Mouse (Mus musculus) limb, embryonic 11.5 days (tissue): ENCODE results near the gene Kat5. TPM values are rescaled to one million over a fixed set of nuclear protein-coding genes. Genes with fewer than 3 reads are reported as not detected.

Experiments used
- ATAC-seq: fragments of 200-750 bp; cut with Nextera tagmentation; 2 replicates; pipeline ENCODE4 v1.8.0; 2017; ENCODE audit warnings: low read depth; ENCODE audit not compliant: insufficient number of reproducible peaks, low FRiP score, low TSS enrichment
- DNase-seq: peaks from one replicate; pipeline ENCODE4 v3.0.0-alpha.2; 2015; ENCODE audit warnings: low spot score
- H3K27ac ChIP-seq: fragments of 300-500 bp; sonication (generic); replicated peaks from 2 replicates; pipeline ENCODE4 v1.5.1; 2014; ENCODE audit warnings: low read depth, mild to moderate bottlenecking, low read length
- H3K27me3 ChIP-seq: fragments of 300-500 bp; sonication (generic); 2 replicates; pipeline ENCODE4 v1.6.1; 2014; ENCODE audit warnings: mild to moderate bottlenecking, low read length, mixed read lengths; ENCODE audit not compliant: control insufficient read depth, insufficient read depth
- H3K36me3 ChIP-seq: fragments of 300-500 bp; sonication (generic); 2 replicates; pipeline ENCODE4 v1.6.1; 2014; ENCODE audit warnings: mild to moderate bottlenecking, low read length, moderate library complexity, mixed read lengths; ENCODE audit not compliant: control insufficient read depth, insufficient read depth
- H3K4me1 ChIP-seq: fragments of 300-500 bp; sonication (generic); 2 replicates; pipeline ENCODE4 v1.6.1; 2014; ENCODE audit warnings: low read length, mixed read lengths; ENCODE audit not compliant: control insufficient read depth, insufficient read depth
- H3K4me2 ChIP-seq: fragments of 300-500 bp; sonication (generic); 2 replicates; pipeline ENCODE4 v1.6.1; 2014; ENCODE audit warnings: low read depth, mild to moderate bottlenecking, moderate library complexity; ENCODE audit not compliant: severe bottlenecking
- H3K4me3 ChIP-seq: fragments of 300-500 bp; sonication (generic); 2 replicates; pipeline ENCODE4 v1.5.1; 2014; ENCODE audit warnings: low read depth, low read length
- H3K9ac ChIP-seq: fragments of 300-500 bp; sonication (generic); 2 replicates; pipeline ENCODE4 v1.6.1; 2014; ENCODE audit warnings: mild to moderate bottlenecking, low read length
- H3K9me3 ChIP-seq: fragments of 300-500 bp; sonication (generic); 2 replicates; pipeline ENCODE4 v1.6.1; 2016; ENCODE audit warnings: low read length; ENCODE audit not compliant: control insufficient read depth
- WGBS: fragments of 180-500 bp; shearing (Covaris S2); extraction: QIAGEN DNeasy Blood & Tissue Kit; methylation state at CpG from one replicate; pipeline ENCODE4 v1.1.7; 2014; 5-methylcytosine and 5-hydroxymethylcytosine counted together
- polyA plus RNA-seq: library from polyadenylated mRNA; unstranded; fragments of >200 nt; fragmentation: Nextera tagmentation; extraction: Ambion mirVana; gene quantifications from 2 replicates; pipeline ENCODE4 v1.2.1, GENCODE M21; 2014

Kat5 gene
- polyA plus RNA-seq, 1 experiment from 2014 or later: 36.6 TPM

DNA sequence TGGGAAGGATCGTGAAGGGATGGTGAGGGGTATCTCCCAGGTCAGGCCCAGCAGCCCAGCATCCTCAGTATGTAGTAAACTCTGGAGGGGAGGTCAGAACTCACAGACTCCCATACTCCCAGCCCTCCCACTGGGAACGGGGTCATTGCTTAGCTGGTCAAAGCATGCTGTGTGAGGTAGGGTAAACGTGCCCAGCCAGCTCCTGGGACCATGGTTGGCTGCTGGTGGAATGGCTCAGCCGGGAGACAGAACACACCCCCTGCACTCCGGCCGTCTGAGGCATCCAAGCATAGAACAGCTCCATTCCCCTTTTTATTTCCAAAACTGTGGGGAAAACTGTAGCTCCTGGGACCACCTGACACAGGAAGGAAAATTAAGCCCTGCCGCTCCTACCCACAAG, 51.9 kb downstream of the Kat5 start:
- Histone ChIP-seq H3K9me3 (no peaks in the 10 kb centered on the region), H3K36me3 (no peaks in the 10 kb centered on the region), H3K4me3 (no peak overlapping the region), H3K4me1 (peaks cover 10% of the 10 kb centered on the region), H3K27me3 (peaks cover 64% of the 10 kb centered on the region), H3K27ac (no peak overlapping the region), H3K4me2 (no peak overlapping the region), H3K9ac (no peak overlapping the region)
- DNase-seq (no peak), ATAC-seq (no peak)
- 39% methylated on average over 7 of the region's 7 CpGs for WGBS

DNA sequence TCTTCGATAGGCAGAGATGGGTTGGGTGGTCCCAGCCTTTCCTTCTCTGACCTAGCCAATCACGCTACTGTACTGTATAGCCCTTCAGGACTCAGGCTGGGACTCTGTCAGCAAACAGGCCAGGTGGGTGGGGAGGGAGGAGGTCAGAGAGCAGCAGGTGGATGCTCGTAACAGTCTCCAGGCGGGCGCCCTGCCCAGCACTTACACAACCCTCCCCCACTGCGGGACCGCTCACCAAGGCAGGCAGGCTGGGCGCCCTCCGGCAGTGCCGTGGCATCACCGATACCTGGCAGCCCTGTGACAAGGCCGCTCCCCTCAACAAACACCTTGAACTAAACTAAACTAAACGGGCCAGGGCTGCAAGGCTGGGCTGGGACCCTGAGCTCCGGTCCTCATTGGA, 55.8 kb downstream of the Kat5 start:
- no peaks in the 10 kb centered on the region for H3K9me3 ChIP-seq
- H3K4me1 ChIP-seq: no peaks in the 10 kb centered on the region
- H3K36me3 ChIP-seq: no peaks in the 10 kb centered on the region
- no peak overlapping the region for H3K4me3 ChIP-seq
- H3K27ac ChIP-seq: no peak overlapping the region
- peaks cover 29% of the 10 kb centered on the region for H3K27me3 ChIP-seq
- DNase-seq (no peak), ATAC-seq (no peak)
- no peak overlapping the region for H3K4me2 ChIP-seq
- no peak overlapping the region for H3K9ac ChIP-seq
- WGBS: 78% methylated on average over 14 of the region's 14 CpGs

DNA sequence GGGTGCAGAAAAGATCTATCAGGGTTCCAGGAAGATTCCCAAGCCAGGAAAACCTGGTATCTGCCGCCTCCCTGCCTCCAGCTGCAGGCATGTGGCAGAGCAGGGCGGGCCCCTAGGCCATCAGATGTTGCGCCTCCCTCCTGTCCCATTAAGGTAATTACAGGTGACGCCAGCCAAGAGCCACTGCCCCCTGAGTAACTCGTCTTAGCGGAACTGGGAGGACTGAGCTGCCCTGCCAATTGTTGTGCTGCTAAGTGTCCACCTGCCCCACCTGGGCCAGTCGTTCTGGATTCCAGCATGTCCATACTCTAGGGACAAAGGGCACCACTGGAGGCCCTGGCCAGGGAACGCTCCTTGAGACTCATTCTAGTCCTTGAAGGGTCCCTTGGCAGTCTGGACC, 56.2 kb downstream of the Kat5 start:
- no peak for ATAC-seq
- H3K9ac ChIP-seq: no peak overlapping the region
- WGBS: 31% methylated on average over 8 of the region's 8 CpGs

More for the DNA sequence above, 56.2 kb downstream of the Kat5 start:
- DNase-seq: no peak
- no peaks in the 10 kb centered on the region for H3K36me3 ChIP-seq
- H3K4me3 ChIP-seq: no peak overlapping the region
- H3K27me3 ChIP-seq: peaks cover 25% of the 10 kb centered on the region
- no peaks in the 10 kb centered on the region for H3K9me3 ChIP-seq
- H3K4me1 ChIP-seq: no peaks in the 10 kb centered on the region
- H3K4me2 ChIP-seq: no peak overlapping the region
- H3K27ac ChIP-seq: no peak overlapping the region

Other genes starting within 250 kb of the Kat5 start
- gene Eif1ad, start 243.5 kb downstream of the Kat5 start, polyA plus RNA-seq: 78.9 and 89.3 TPM in 2 replicates
- gene Banf1, start 243.1 kb downstream of the Kat5 start, polyA plus RNA-seq: 522 and 532 TPM in 2 replicates
- 87.1 and 92.5 TPM in 2 replicates for gene Sart1, start 221.5 kb downstream of the Kat5 start, polyA plus RNA-seq
- not detected in 2 replicates for gene Tsga10ip, start 207.7 kb downstream of the Kat5 start, polyA plus RNA-seq
- 216 and 243 TPM in 2 replicates for gene Drap1, start 185.3 kb downstream of the Kat5 start, polyA plus RNA-seq
- 43.8 and 47.7 TPM in 2 replicates for gene AI837181, start 185.1 kb downstream of the Kat5 start, polyA plus RNA-seq
- not detected in 2 replicates for gene Fosl1, start 162.7 kb downstream of the Kat5 start, polyA plus RNA-seq
- gene Ccdc85b, start 152.3 kb downstream of the Kat5 start, polyA plus RNA-seq: 7.9 and 9.2 TPM in 2 replicates
- gene Fibp, start 149.6 kb downstream of the Kat5 start, polyA plus RNA-seq: 113 and 116 TPM in 2 replicates
- 0.72 and 1.0 TPM in 2 replicates for gene Ctsw, start 141.7 kb downstream of the Kat5 start, polyA plus RNA-seq
- 100 and 105 TPM in 2 replicates for gene Efemp2, start 136.3 kb downstream of the Kat5 start, polyA plus RNA-seq
- 37.0 and 39.7 TPM in 2 replicates for gene Mus81, start 121.8 kb downstream of the Kat5 start, polyA plus RNA-seq
- gene Cfl1, start 119.8 kb downstream of the Kat5 start, polyA plus RNA-seq: 3,315 and 3,495 TPM in 2 replicates
- 0.35 TPM in 1 of 2 replicates, not detected in the other for gene 1700020D05Rik, start 106.5 kb downstream of the Kat5 start, polyA plus RNA-seq
- gene Snx32, start 99.7 kb downstream of the Kat5 start, polyA plus RNA-seq: 8.6 and 9.0 TPM in 2 replicates
- gene Ovol1, start 49.6 kb downstream of the Kat5 start, polyA plus RNA-seq: 0.74 and 0.79 TPM in 2 replicates
- 1.2 and 1.4 TPM in 2 replicates for gene Ap5b1, start 42.2 kb downstream of the Kat5 start, polyA plus RNA-seq
- gene Rnaseh2c, start 8.4 kb downstream of the Kat5 start, polyA plus RNA-seq: 173 and 185 TPM in 2 replicates
- gene Rela, start 27.2 kb upstream of the Kat5 start, polyA plus RNA-seq: 40.9 and 41.4 TPM in 2 replicates
- gene Sipa1, start 53.5 kb upstream of the Kat5 start, polyA plus RNA-seq: 19.0 and 19.4 TPM in 2 replicates
- gene Map3k11, start 78.5 kb upstream of the Kat5 start, polyA plus RNA-seq: 14.9 and 17.4 TPM in 2 replicates
- gene Pcnx3, start 78.7 kb upstream of the Kat5 start, polyA plus RNA-seq: 29.1 and 32.2 TPM in 2 replicates
- not detected in 2 replicates for gene Kcnk7, start 94.1 kb upstream of the Kat5 start, polyA plus RNA-seq
- 5.8 and 6.1 TPM in 2 replicates for gene Ehbp1l1, start 116.1 kb upstream of the Kat5 start, polyA plus RNA-seq
- 147 and 152 TPM in 2 replicates for gene Fam89b, start 119.4 kb upstream of the Kat5 start, polyA plus RNA-seq
- gene Ltbp3, start 130.7 kb upstream of the Kat5 start, polyA plus RNA-seq: 3.0 and 9.7 TPM in 2 replicates
- gene Scyl1, start 161.2 kb upstream of the Kat5 start, polyA plus RNA-seq: 65.8 and 66.6 TPM in 2 replicates